Mouse (Mus musculus) heart, adult 2 months (tissue): Measurements from ENCODE around the gene 4930469K13Rik.

Experiments used
- CTCF ChIP-seq: fragments of 200-600 bp; IDR thresholded peaks from 2 replicates; pipeline ENCODE4 v1.8.1; 2022; ENCODE audit warnings: antibody characterized with exemption, mild to moderate bottlenecking, moderate library complexity
- POLR2A ChIP-seq: fragments of 200-500 bp; IDR thresholded peaks from 2 replicates; pipeline ENCODE4 v1.6.1; 2011; ENCODE audit warnings: mild to moderate bottlenecking, low read depth, low read length, control low read depth; ENCODE audit not compliant: insufficient read depth

DNA sequence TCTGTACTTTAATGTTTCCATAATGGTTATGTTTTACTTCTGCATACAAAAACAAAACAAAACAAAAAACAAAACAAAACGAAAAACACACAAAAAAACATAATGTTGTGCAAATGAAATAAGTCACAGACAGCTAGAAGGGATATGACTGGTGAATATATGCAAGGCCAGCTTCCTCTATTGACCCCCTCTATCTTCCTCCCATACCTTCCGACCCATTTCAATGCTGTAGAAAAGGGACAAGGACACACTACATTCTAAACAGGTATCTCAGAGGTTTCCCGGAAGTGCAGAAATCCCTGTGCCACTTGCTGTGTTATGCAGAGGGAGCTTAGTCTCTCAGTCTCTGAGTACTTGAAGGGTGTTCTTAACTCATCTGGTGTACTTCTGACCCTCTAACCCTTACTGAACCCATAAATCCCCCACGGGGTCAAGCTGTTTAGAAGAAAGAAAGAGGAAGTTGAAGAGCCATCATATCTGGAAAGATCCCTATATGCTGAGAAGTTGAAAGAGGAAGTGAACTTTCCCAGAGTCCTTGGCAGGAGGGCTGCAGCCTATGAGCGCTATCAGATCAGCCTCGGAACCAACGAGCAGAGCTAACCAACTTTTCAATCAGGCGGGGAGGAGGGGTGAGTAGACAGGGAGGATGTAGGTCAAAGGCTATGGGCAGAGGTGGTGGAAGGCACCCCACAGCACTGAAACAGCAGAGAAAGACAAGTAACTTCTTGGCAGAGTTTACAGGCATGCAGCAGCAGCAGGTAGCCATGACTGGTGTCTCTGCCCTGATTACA is 67.1 kb downstream of the 4930469K13Rik start:
- no peak for TF ChIP-seq CTCF
- TF ChIP-seq POLR2A: no peak
